Mouse (Mus musculus): ENCODE data around the gene Col2a1. TPM values are rescaled to one million over a fixed set of nuclear protein-coding genes. Genes with fewer than 3 reads are reported as not detected.

Gene Col2a1
- polyA plus RNA-seq (2016; fragmentation: Nextera tagmentation; extraction: Ambion mirVana) = 112 and 122 TPM in 2 replicates

DNA sequence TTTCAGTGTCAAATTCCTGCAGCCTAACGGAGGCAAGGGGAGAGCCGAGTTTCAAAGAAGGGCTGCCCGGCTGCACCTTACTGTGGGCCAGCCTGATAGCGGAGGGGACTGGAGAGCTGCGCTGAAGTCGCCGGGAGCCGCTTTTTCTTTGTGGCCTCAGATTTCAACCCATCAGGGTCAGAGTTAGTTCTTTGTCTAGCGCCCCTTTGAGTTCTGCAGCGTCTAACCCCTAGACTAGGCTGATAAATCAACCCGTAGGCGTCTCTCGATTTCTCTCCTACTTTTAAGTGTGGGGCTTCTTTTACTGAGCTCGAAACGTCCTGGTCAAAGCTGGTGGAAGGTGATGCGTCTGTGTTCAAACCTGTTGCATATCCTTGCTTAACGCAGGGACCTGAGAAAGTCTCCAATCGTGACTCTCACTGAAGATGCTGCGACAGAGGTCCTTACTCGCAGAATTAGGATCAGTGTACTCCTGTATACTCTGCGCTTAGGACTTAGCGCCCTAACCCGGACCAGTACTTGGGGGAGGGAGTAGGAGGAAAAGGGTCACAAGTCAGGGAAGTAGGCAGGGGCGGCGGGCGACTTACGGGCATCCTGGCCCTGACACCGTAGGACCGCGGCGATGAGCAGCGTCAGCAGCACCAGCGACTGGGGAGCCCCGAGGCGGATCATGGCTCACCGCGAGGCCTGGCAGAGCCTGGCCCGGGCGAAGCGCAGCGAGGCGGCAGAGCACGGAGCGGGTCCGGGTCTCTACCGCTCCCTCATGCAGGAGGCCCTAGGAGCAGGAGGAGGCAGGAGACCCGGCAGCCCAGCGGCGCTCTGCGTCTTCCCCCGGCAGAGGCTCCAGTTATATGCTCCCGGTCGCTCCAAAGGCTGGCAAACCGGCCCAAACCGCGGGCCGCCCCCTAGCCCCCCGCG lies at the start of gene Col2a1:
Gene Col2a1, minus strand, starts transcription at position 874 of the 918 bp plus-strand sequence.
- H3K4me2 ChIP-seq = peak within 1 kb of the TSS; percentile 88
- H3K27me3 ChIP-seq = peaks cover 38% of the 10 kb centered on the region
- H3K27ac ChIP-seq = peak within 1 kb of the TSS; percentile 92
- peaks cover 61% of the 10 kb centered on the region for H3K4me1 ChIP-seq
- peak; percentile 46 for ATAC-seq (ENCODE audit: low FRiP score)
- H3K36me3 ChIP-seq (replicated peaks) = no peaks in the 10 kb centered on the region
- H3K9ac ChIP-seq = peak within 1 kb of the TSS; percentile 76
- under 1% methylated on average over 52 of the region's 59 CpGs for WGBS
- H3K9me3 ChIP-seq = no peaks in the 10 kb centered on the region
- peak within 1 kb of the TSS; percentile 52 for H3K4me3 ChIP-seq (replicated peaks)

DNA sequence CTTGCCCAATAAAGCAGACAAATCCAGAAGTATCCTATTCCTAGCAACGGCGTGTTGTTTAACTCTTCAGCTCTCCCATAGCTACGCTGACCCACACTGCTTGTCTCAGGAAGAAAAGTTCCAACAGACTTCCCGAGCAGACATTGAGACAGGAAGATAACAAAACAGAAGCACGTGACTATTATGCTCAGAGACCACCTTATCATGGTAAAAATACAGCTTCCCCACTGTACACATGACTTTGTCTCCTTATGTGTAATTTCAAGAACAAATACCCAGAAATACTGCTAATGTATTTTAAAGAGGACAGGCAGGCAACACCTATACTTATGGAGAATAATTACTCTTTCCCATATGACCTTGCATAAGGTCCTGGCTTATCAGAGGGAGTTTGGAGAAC lies 47.2 kb upstream of the Col2a1 start:
- Histone ChIP-seq H3K36me3 (replicated peaks) (peaks cover 62% of the 10 kb centered on the region), H3K27me3 (no peaks in the 10 kb centered on the region), H3K4me2 (no peak overlapping the region), H3K4me3 (replicated peaks) (no peak overlapping the region), H3K9ac (no peak overlapping the region), H3K9me3 (no peaks in the 10 kb centered on the region), H3K27ac (no peak overlapping the region), H3K4me1 (peaks cover 3% of the 10 kb centered on the region; the same call in 1 of the 2 replicates)
- ATAC-seq (ENCODE audit: low FRiP score) = no peak
- WGBS = 97% methylated on average over 5 of the region's 5 CpGs

DNA sequence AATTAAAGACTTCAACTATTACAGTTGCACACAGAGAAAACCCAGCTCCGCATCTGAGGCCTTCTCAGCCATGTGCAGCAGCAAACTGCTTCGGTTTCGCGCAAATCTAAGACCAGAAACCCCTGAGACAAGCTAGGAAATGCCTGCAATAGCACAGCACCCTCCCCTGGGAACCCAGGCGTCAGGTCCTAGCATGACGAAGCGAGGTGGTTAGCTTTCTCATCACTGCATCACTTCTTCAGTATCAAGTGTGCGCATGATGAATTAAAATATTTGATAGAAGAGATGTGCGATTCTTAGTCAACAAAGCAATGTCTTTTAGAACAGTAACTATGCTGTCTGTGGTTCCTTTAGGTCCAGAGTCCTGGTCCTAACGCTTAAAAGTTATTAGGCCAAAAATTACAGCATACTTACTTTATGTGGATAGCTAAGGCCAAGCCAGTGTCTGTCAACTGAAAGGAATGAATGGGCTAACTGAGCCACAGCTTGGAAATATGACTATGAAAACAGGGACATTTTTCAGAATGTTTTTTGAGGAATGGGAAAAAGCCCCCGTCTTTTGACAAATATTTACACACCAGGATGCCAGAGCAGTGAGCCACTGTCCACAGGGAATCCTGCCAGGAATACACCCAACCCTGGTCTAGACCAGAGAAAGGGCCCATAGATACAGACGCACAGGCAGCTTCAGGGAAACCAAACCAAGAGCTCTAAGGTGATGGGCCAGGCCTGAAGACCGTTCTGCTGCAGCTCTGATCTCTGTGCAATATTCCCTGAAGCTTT lies 44.6 kb upstream of the Col2a1 start:
- no peaks in the 10 kb centered on the region for H3K27me3 ChIP-seq
- 0 out of 2 replicates have a peak, but pooled peaks cover 6% of the 10 kb centered on the region for H3K9me3 ChIP-seq
- no peak for ATAC-seq (ENCODE audit: low FRiP score)
- H3K4me1 ChIP-seq = no peaks in the 10 kb centered on the region
- H3K9ac ChIP-seq = no peak overlapping the region
- H3K4me2 ChIP-seq = no peak overlapping the region
- H3K4me3 ChIP-seq (replicated peaks) = no peak overlapping the region
- H3K27ac ChIP-seq = no peak overlapping the region
- peaks cover 80% of the 10 kb centered on the region for H3K36me3 ChIP-seq (replicated peaks)
- 94% methylated on average over 13 of the region's 13 CpGs for WGBS

DNA sequence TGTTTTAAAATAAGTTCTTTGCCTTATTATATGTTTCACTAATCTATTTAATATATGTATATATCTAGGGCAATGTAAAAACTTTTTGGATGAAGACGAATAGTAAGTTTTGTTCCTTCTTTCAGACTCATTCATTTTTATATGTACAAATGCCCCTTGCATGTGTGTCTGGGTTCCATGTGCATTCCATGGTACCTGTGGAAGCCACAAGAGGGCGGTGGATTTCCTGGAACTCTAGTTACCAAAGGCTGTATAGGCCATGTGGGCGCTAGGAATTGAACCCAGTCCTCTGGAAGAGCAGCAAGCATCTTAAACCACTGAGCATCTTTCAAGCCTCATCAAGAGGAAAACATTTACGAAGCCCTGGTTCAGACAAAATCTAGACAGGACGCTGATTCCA lies 39.9 kb upstream of the Col2a1 start:
- no peak for ATAC-seq (ENCODE audit: low FRiP score)
- H3K9me3 ChIP-seq = 0 out of 2 replicates have a peak, but pooled peaks cover 6% of the 10 kb centered on the region
- 94% methylated on average over 5 of the region's 5 CpGs for WGBS
- no peaks in the 10 kb centered on the region for H3K27me3 ChIP-seq
- no peak overlapping the region for H3K9ac ChIP-seq
- H3K36me3 ChIP-seq (replicated peaks) = peaks cover 94% of the 10 kb centered on the region
- no peak overlapping the region for H3K27ac ChIP-seq
- no peak overlapping the region for H3K4me3 ChIP-seq (replicated peaks)
- no peaks in the 10 kb centered on the region for H3K4me1 ChIP-seq
- H3K4me2 ChIP-seq = no peak overlapping the region

DNA sequence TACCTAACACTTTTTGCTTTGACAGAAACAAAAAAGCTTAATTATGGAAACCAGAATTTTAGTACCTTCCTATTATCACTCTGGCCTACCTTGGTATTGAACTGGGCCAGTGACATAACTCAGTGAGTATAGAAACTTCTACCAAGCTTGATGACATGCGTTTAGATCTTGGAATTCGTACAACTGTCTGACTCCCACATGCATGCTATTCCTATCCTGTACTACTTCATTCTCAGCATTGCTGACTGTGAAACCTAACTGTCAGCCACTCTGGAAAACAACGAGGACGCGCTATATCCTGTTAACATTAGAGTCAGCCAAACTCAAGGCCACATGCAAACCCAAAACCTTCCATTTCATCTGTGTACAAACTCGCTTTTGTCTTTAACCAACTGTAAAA lies 39.5 kb upstream of the Col2a1 start:
- no peak overlapping the region for H3K4me2 ChIP-seq
- no peak overlapping the region for H3K27ac ChIP-seq
- ATAC-seq (ENCODE audit: low FRiP score) = no peak
- H3K9me3 ChIP-seq = 0 out of 2 replicates have a peak, but pooled peaks cover 6% of the 10 kb centered on the region
- H3K9ac ChIP-seq = no peak overlapping the region
- H3K4me3 ChIP-seq (replicated peaks) = no peak overlapping the region
- peaks cover 94% of the 10 kb centered on the region for H3K36me3 ChIP-seq (replicated peaks)
- H3K4me1 ChIP-seq = no peaks in the 10 kb centered on the region
- WGBS = 97% methylated on average over 6 of the region's 6 CpGs
- H3K27me3 ChIP-seq = no peaks in the 10 kb centered on the region

DNA sequence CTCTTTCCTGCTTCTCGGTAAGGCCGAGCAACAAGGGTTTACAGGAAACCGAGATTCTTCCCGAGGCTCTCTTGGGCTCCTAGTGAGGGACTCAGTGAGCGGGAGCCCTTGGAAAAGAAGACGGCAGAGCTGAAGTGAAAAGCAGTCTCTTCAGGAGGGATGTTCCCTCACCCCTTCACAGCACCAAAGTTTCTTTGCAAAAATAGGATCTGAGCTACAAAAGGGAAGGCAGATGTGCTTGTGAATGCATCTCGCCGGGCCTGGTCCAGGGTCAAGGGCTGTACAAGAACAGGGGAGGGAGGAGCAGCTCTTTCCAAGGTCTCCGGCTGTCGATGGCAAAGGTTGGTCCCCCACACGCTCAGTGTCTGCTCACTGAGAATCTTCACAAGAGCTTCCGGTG lies 38.0 kb upstream of the Col2a1 start:
- Histone ChIP-seq H3K4me3 (replicated peaks) (no peak overlapping the region), H3K36me3 (replicated peaks) (peaks cover 91% of the 10 kb centered on the region), H3K4me2 (no peak overlapping the region), H3K4me1 (no peaks in the 10 kb centered on the region), H3K9me3 (0 out of 2 replicates have a peak, but pooled peaks cover 6% of the 10 kb centered on the region), H3K27ac (no peak overlapping the region), H3K27me3 (no peaks in the 10 kb centered on the region), H3K9ac (no peak overlapping the region)
- no peak for ATAC-seq (ENCODE audit: low FRiP score)
- 89% methylated on average over 12 of the region's 12 CpGs for WGBS

DNA sequence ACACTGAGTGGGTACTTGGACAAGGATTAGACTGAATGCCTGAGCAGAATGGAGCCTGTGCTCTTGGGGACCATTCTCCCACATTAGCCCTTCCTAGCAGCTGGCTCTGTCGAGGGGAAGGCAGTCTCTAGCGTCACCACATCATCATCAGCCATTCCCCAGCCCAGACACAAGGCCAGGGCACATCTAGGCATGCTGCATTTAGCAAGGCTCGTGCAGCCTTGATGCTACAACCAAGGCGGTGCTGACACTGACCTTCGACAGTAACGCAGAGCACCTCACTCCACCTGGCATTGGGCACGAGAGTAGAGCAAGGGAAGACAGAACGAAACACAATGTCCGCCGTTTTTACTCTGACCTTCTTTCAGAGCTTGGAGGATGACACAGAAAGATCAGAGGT lies 35.2 kb upstream of the Col2a1 start:
- WGBS = 89% methylated on average over 10 of the region's 10 CpGs
- no peak overlapping the region for H3K27ac ChIP-seq
- peaks cover 11% of the 10 kb centered on the region for H3K4me1 ChIP-seq
- no peak overlapping the region for H3K4me3 ChIP-seq (replicated peaks)
- no peak for ATAC-seq (ENCODE audit: low FRiP score)
- no peaks in the 10 kb centered on the region for H3K27me3 ChIP-seq
- H3K4me2 ChIP-seq = no peak overlapping the region
- H3K9ac ChIP-seq = no peak overlapping the region
- H3K9me3 ChIP-seq = 0 out of 2 replicates have a peak, but pooled peaks cover 7% of the 10 kb centered on the region
- peaks cover 84% of the 10 kb centered on the region for H3K36me3 ChIP-seq (replicated peaks)

DNA sequence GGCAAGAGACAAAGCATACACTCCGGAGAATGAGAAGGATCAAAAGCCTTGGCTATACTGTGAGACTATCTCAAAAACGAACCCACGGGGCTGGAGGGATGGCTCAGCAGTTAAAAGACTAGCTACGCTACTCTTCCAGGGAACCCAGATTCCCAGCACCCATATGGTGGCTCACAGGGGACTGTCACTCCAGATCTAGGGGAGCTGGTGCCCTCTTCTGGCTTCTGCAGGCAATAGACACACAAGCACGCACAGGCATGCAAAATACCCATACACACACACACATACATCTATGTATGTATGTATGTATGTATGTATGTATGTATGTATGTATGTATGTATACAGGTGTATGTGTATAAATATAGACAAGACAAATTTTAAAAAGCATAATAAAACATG lies 32.1 kb upstream of the Col2a1 start:
- Histone ChIP-seq H3K4me3 (replicated peaks) (no peak overlapping the region), H3K36me3 (replicated peaks) (peaks cover 55% of the 10 kb centered on the region), H3K9me3 (0 out of 2 replicates have a peak, but pooled peaks cover 4% of the 10 kb centered on the region), H3K9ac (no peak overlapping the region), H3K4me1 (peaks cover 17% of the 10 kb centered on the region), H3K27me3 (no peaks in the 10 kb centered on the region), H3K27ac (no peak overlapping the region), H3K4me2 (no peak overlapping the region)
- no peak for ATAC-seq (ENCODE audit: low FRiP score)
- WGBS = 90% methylated on average over 5 of the region's 5 CpGs

DNA sequence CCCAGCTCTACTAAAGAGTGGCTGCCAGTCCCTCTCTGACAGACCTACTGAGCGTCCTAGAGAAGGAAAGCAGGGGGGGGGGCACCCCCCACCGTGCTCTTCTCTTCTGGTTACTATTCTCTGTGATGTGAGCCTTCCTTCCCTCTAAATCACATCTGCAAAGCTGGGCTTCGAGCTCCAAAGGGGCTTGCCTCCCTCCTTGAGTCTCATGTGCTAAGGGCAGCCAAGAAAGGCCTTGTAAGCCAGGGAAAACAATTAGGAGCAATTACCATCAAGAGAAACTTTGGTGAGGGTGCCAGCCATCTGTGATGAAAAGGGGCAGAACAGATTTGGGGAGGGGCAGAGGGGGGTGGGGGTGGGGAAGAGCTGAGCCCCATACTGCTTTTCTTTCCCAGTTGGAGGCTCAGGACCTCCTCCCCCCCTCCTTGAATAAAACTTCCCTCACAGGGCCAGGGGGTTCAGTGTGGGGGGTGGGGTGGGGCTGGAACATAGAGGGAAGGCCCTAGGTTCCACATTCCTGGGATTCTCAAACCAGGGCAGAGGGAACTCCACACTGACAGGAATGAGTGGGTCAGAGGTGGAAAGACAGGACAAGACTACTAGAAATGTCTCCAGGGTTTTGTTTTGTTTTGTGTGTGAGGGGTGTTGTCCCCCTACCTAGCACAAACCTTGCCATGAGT lies 30.7 kb upstream of the Col2a1 start:
- 0 out of 2 replicates have a peak overlapping the region, but pooled peaks have one; percentile 38 for H3K27ac ChIP-seq
- no peak overlapping the region for H3K4me3 ChIP-seq (replicated peaks)
- WGBS = 0% methylated on average over 3 of the region's 3 CpGs
- H3K4me2 ChIP-seq = 0 out of 2 replicates have a peak overlapping the region, but pooled peaks have one; percentile 6
- H3K9me3 ChIP-seq = 0 out of 2 replicates have a peak, but pooled peaks cover 4% of the 10 kb centered on the region
- H3K36me3 ChIP-seq (replicated peaks) = peaks cover 42% of the 10 kb centered on the region
- H3K9ac ChIP-seq = peak overlapping the region; percentile 22; the same call in 1 of the 2 replicates
- H3K27me3 ChIP-seq = no peaks in the 10 kb centered on the region
- H3K4me1 ChIP-seq = peaks cover 17% of the 10 kb centered on the region
- peak; percentile 49; the same call in 1 of the 2 replicates for ATAC-seq (ENCODE audit: low FRiP score)

DNA sequence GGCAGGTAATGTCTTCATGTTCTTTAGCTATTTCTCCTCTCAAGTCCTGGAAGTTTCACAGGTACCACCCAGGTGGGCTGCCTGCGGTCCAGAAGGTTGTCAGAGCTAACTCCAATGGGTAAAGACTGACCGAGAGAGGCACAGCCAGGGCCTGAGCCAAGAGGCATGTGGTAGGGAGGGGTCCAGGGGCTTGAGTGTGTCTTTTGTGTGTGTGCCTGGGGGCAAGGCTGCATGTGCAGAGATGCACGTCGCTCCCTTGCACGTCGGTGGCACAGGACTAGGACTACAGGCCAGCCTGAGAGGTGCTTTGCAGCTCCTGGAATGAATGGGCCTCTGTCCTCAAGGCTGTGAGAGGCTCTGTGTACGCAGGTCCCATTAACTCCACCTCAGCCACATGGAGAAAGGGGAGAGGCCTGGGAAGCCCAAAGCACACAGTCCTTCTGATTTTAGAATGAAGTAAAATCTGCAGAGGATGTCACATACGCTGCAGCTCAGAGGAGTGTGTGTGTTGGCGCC lies 28.8 kb upstream of the Col2a1 start:
- WGBS = 73% methylated on average over 9 of the region's 9 CpGs
- H3K36me3 ChIP-seq (replicated peaks) = peaks cover 26% of the 10 kb centered on the region
- no peak overlapping the region for H3K4me2 ChIP-seq
- H3K9me3 ChIP-seq = 0 out of 2 replicates have a peak, but pooled peaks cover 4% of the 10 kb centered on the region
- H3K4me1 ChIP-seq = peaks cover 25% of the 10 kb centered on the region
- no peak for ATAC-seq (ENCODE audit: low FRiP score)
- no peak overlapping the region for H3K4me3 ChIP-seq (replicated peaks)
- peak overlapping the region; percentile 56; the same call in 1 of the 2 replicates for H3K27ac ChIP-seq
- no peak overlapping the region for H3K9ac ChIP-seq
- H3K27me3 ChIP-seq = no peaks in the 10 kb centered on the region

DNA sequence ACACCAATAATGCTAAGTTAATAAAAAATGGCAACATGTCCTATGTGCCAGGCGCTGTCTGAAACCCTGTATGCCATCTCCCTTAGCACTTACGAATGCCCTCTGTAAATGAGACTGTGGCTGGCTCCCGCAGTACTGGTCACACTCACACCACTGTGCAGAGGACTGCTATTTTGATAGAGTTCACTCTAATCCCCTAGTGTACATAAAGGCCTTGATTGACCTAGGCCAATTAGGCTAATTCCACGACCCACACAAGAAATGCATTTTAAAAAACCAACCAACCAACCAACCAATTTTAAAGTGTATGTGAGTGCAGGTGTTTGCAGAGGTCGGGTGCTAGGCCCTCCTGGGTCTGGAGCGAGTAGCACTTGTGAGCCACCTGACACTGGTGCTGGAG lies 25.3 kb upstream of the Col2a1 start:
- H3K27me3 ChIP-seq = no peaks in the 10 kb centered on the region
- no peak overlapping the region for H3K27ac ChIP-seq
- peaks cover 39% of the 10 kb centered on the region for H3K4me1 ChIP-seq
- WGBS = 46% methylated on average over 6 of the region's 6 CpGs
- H3K9me3 ChIP-seq = no peaks in the 10 kb centered on the region
- no peak overlapping the region for H3K9ac ChIP-seq
- ATAC-seq (ENCODE audit: low FRiP score) = no peak
- H3K4me3 ChIP-seq (replicated peaks) = no peak overlapping the region
- H3K4me2 ChIP-seq = no peak overlapping the region
- H3K36me3 ChIP-seq (replicated peaks) = no peaks in the 10 kb centered on the region
